Mouse (Mus musculus) embryo, embryonic 10 days (tissue): ENCODE results near the gene Trappc6b.

Experiments used
- DNase-seq: peaks from one replicate; pipeline ENCODE4 v3.0.0-alpha.2; 2015; ENCODE audit warnings: low spot score

Trappc6b gene

GRCm38 (mm10) chr12:59055196-59055850 lies 5.9 kb downstream of the Trappc6b start:
- no peak for DNase-seq

GRCm38 (mm10) chr12:59053976-59054375 lies 7.3 kb downstream of the Trappc6b start:
- no peak for DNase-seq

GRCm38 (mm10) chr12:59053166-59053565 lies 8.1 kb downstream of the Trappc6b start:
- no peak for DNase-seq

GRCm38 (mm10) chr12:59052470-59052869 lies 8.8 kb downstream of the Trappc6b start:
- no peak for DNase-seq

- no peak for DNase-seq
These were observed 20.4 kb downstream of the Trappc6b start for GRCm38 (mm10) chr12:59040851-59041250.

- DNase-seq, result peak; percentile 84
These were observed 21.1 kb downstream of the Trappc6b start for GRCm38 (mm10) chr12:59039971-59040844.

DNA sequence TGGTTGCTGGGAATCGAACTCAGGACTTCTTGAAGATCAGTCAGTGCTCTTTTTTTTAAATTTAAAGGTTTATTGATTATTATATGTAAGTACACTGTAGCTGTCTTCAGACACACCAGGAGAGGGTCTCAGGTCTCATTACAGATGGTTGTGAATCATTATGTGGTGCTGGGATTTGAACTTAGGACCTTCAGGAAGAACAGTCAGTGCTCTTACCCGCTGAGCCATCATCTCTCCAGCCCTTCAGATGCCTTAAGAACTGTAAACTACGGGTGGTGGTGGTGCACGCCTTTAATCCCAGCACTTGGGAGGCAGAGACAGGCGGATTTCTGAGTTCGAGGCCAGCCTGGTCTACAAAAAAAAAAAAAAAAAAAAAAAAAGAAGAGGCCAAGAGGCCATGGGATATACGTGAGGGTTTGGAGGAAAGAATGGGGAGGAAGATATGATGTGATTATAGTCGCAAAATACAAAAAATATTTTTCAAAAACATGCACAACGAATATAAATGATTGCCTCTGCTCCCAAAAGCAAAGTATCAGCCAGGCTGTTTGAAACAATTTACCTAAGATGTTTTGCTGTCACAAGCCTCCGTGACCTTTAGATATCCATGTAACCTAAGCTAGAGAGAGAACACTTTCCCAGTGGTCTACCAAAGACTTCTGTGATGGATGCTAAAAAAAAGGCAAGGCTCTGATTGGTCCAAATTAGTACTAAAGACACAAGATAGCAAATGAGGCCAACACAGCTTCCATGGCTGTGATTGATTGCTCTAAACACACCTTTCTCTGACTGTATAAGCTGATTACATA lies 21.9 kb downstream of the Trappc6b start:
- no peak for DNase-seq

DNA sequence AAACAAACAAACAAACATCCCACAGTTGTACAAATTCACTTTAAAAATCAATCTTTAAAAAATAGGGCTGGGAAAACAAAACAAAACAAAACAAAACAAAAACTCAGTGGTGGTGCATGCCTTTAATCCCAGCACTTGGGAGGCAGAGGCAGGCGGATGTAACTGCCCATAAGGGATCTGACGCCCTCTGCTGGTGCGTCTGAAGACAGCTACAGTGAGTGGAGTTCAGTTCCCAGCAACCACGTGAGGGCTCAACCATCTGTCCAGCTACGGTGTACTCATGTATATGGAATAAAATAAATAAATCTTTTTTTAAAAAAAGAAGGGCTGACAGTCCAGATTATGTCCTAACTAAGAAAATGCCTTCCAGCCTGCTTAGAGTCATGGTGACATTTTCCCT lies 29.2 kb downstream of the Trappc6b start:
- no peak for DNase-seq

DNA sequence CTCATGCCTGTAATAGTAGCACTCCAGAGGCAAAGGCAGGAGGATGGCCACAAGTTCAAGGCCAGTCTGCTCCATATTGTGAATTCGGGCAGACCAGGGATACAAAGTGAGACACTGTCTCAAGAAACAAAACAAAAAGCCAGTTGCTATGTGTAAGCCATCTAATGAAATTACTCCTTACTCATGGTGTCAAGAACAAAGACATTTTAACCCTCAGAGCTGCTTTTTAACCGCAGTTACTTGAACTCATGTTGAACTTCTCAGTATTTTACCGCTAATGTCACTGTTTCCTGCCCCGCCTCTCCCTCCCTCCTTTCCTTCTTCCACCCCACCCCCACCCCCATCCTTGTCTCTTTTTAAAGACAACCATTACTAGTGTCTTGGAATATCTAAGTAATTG lies 40.0 kb downstream of the Trappc6b start:
- DNase-seq, result no peak

DNA sequence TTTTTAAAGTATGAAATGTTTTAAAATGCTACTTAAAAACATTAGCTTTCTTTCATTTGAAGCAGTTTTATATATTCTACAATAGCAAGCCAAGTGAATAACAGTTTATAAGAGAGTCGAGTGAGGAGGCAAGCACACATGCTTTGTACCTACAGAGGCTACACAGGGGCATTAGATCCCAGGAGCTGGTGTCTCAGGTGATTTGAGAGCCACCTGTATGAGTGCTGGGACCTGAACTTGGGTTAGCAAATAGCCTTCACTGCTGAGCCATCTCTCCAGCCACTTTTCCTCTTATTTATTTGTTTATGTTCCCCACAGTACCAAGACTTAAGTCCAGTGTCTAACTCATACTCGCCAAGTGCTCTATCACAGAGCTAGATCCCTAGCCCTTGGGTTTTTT lies 41.4 kb downstream of the Trappc6b start:
- no peak for DNase-seq

- DNase-seq, result no peak
These were observed 43.3 kb downstream of the Trappc6b start for GRCm38 (mm10) chr12:59017970-59018369.

DNA sequence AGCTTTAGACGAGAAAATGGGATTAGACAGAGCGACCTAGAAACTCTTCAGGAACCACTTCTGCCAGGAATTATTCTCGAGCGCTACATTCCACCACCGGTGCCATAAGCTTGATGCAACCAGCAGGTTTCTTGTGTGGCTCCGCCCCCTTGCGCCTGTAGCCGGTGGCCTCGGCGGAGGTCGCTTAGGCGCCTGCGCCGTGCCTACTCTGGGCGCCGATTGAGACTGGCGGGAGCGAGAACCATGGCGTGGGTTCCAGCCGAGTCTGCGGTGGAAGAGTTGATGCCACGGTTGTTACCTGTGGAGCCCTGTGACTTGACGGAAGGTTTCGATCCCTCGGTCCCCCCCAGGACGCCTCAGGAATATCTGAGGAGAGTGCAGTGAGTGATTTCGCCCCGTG lies 48.0 kb downstream of the Trappc6b start, which contains the start of gene Gemin2:
Gemin2 (plus strand) TSS at position 160 of the 400 bp plus-strand sequence.
- peak; percentile 95 for DNase-seq

DNA sequence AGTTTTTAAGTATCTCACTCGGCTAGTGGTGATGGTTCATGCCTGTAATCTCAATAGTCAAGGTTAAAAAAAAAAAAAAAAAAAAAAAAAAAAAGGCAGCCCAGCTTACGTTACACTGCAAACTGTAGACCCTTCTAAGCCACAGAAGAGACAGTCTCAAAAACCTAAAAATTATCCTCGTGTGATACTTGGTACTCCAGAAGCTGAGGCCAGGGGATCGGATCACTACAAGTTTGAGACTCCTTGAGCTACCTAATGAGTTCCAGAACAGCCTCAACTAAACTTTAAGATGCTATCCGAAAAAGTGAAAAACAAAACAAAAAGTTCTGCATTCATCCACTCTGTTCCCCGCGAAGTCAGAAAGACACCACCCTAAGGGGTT lies 48.6 kb downstream of the Trappc6b start:
- peak; percentile 16 for DNase-seq

DNA sequence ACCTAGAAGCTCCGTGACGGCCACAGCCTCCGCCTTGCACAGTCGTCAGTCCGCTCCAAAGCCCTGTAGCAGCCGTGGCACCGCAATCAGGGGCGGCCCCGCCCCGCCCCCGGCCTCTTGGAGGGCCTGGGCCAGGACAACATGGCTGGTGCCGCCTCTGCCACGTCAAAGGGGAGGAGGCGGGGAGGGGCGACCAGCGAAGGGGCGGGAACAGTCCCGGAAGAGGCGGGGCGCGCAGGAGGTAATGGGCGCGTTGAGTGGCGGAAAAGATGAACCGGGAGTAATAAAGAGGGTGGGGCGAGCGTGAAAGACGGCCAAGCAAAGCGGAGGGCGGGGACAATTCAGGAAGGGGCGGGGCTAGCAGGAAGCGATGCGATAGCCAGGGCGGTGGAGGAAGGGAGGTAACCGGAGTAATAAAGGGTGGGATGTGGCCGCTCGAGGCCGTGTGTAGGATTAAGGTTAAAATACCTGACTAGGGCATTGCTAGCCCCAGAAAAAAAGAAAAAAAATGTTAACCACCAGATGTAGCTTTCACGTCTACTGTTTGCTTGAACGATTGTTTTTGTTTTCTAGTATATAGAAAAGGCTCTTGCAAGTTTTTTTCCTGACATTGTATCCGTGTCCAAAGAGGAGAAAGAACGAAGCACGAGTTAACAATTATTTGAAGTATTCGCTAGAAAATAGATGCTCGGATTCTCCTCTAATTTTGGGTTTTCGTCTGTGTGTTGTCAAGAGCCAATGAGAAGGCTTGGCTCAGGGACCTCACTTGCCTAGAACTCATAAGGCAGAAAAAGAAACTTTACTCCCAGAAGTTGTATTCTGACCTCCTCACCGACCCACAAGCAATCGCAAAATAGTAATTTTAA lies 49.2 kb downstream of the Trappc6b start, which contains the start of gene Sec23a:
Sec23a (minus strand) TSS at position 174 of the 866 bp plus-strand sequence.
- peak; percentile 98 for DNase-seq

DNA sequence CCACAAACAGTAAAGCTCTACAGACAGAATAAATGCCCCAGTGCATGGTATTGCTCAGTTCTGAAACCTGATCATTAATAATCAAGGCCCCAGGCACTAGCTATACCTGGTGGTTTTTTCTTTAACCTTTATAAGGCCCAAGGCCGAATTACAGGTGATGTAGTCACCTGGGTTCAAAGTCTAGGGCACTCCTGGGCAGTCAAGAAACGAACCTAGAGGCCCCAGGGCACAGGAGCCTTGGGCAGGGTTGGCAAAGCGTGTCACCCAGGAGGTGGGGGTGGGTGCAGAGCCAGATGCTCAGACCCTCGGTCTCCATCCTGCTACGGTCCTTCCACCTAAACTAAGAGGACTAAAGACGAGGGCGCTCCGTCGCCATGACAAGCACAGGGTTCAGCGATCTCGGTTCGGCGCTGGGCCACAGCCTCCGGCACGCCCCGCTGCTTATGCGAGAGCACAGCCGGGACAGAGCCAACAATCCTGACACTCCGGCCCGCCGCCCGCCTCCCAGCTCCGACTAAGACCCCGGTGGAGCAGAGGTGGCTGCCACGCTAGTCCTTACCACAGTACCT lies 49.9 kb downstream of the Trappc6b start:
- no peak for DNase-seq

DNA sequence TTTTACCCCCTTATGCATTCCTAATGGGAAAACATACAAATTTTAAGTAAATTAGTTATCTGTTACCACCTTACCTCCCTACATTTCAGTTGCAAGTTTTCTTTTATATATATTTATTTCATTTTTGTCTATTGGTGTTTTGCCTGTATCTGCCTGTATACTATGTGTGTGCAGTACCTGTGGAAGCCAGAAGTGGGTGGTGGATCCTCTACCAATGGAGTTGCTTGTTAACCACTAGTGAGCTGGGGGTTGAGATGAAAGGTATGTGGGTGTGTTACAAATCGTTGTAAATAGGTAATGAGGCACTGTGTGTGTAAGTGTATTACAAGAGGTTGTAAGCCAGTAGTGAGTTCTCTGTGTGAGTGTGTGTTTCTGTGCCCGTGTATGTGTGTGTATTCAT lies 50.8 kb downstream of the Trappc6b start:
- DNase-seq, result peak; percentile 27
